Mouse (Mus musculus): ENCODE measurements around the gene Ankrd2. TPM values are rescaled to one million over a fixed set of nuclear protein-coding genes. Genes with fewer than 3 reads are reported as not detected.
A peak's percentile ranks its signal among the peaks of the same experiment; 100 is the strongest.

Ankrd2 gene
- polyA plus RNA-seq, 1 experiment from 2014 or later: 0.11 TPM

- Histone ChIP-seq H3K4me3 (no peak overlapping the region), H3K4me1 (peaks cover 18% of the 10 kb centered on the region), H3K9me3 (replicated peaks) (no peaks in the 10 kb centered on the region), H3K27ac (peak overlapping the region; percentile 55; the same call in 1 of the 2 replicates), H3K9ac (no peak overlapping the region), H3K36me3 (0 out of 2 replicates have a peak, but pooled peaks cover 3% of the 10 kb centered on the region), H3K27me3 (replicated peaks) (no peaks in the 10 kb centered on the region), H3K4me2 (no peak overlapping the region)
- 64% methylated on average over 5 of the region's 5 CpGs for WGBS (ENCODE audit: insufficient replicate concordance)
- no peak for ATAC-seq
Observed at GRCm38 (mm10) chr19:42016840-42017239, 19.0 kb upstream of the Ankrd2 start.

- no peak for ATAC-seq
- no peak overlapping the region for H3K4me2 ChIP-seq
- H3K36me3 ChIP-seq: no peaks in the 10 kb centered on the region
- H3K4me1 ChIP-seq: peaks cover 18% of the 10 kb centered on the region
- H3K4me3 ChIP-seq: no peak overlapping the region
- no peak overlapping the region for H3K9ac ChIP-seq
- no peaks in the 10 kb centered on the region for H3K9me3 ChIP-seq (replicated peaks)
- peak overlapping the region; percentile 55; the same call in 1 of the 2 replicates for H3K27ac ChIP-seq
- 46% methylated on average over 8 of the region's 8 CpGs for WGBS (ENCODE audit: insufficient replicate concordance)
- no peaks in the 10 kb centered on the region for H3K27me3 ChIP-seq (replicated peaks)
Observed at GRCm38 (mm10) chr19:42017399-42018247, 18.2 kb upstream of the Ankrd2 start.

- no peak overlapping the region for H3K4me3 ChIP-seq
- no peak overlapping the region for H3K4me2 ChIP-seq
- H3K9me3 ChIP-seq (replicated peaks): no peaks in the 10 kb centered on the region
- WGBS (ENCODE audit: insufficient replicate concordance): 30% methylated on average over 4 of the region's 4 CpGs
- no peak for ATAC-seq
- H3K36me3 ChIP-seq: no peaks in the 10 kb centered on the region
- peaks cover 18% of the 10 kb centered on the region for H3K4me1 ChIP-seq
- H3K27ac ChIP-seq: 0 out of 2 replicates have a peak overlapping the region, but pooled peaks have one; percentile 12
- H3K9ac ChIP-seq: no peak overlapping the region
- no peaks in the 10 kb centered on the region for H3K27me3 ChIP-seq (replicated peaks)
Observed at GRCm38 (mm10) chr19:42019011-42019522, 16.7 kb upstream of the Ankrd2 start.

DNA sequence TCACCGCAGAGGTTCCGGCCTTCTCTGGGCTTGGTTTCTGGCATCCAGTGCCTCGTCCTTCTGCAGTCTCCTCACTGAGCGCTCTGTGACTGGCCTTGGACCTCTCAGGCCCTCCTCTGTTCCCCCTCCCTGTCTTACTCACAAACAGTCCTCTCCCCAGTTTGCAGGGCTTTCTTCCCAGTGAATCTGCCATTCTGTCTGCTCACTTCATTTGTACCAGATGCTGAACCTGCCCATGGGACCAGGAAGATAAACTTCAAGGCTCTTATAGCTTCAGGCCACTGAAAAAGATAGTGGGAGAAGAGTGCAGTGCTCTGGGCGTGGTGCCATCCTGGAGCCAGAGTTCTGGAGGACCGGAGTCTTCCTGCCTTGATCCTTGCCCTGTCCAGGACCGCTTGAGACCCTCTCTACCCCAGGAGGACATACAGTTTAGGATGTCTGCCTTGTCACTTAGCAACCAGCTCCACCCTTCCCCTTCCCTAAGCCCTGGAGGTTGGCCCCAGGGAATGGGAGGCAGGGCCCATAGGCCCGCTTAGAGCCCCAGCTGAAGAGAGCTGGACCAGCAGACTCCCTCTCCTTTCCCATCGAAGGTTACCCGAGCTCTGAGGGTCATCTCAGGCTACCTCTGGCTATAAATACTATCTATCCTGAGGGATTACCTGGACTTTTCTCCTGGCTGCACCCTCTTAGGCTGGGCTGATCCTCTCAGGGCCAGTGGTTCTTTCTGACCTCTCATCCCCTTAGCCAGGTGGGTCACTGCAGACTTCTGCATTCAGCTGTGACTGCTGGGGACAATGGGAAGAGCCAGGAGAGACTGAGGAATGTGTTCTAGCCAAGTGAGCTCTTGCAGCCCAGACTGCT is 13.9 kb upstream of the Ankrd2 start:
- no peak for ATAC-seq
- H3K4me2 ChIP-seq: no peak overlapping the region
- no peaks in the 10 kb centered on the region for H3K9me3 ChIP-seq (replicated peaks)
- no peak overlapping the region for H3K9ac ChIP-seq
- no peaks in the 10 kb centered on the region for H3K36me3 ChIP-seq
- no peak overlapping the region for H3K27ac ChIP-seq
- no peak overlapping the region for H3K4me3 ChIP-seq
- peaks cover 16% of the 10 kb centered on the region for H3K4me1 ChIP-seq
- H3K27me3 ChIP-seq (replicated peaks): no peaks in the 10 kb centered on the region
- WGBS (ENCODE audit: insufficient replicate concordance): 73% methylated on average over 10 of the region's 10 CpGs

- Histone ChIP-seq H3K4me1 (peaks cover 11% of the 10 kb centered on the region), H3K9me3 (replicated peaks) (no peaks in the 10 kb centered on the region), H3K9ac (no peak overlapping the region), H3K27me3 (replicated peaks) (no peaks in the 10 kb centered on the region), H3K4me3 (no peak overlapping the region), H3K27ac (no peak overlapping the region), H3K36me3 (no peaks in the 10 kb centered on the region), H3K4me2 (no peak overlapping the region)
- no peak for ATAC-seq
- 74% methylated on average over 2 of the region's 2 CpGs for WGBS (ENCODE audit: insufficient replicate concordance)
Observed at GRCm38 (mm10) chr19:42022542-42022848, 13.3 kb upstream of the Ankrd2 start.

DNA sequence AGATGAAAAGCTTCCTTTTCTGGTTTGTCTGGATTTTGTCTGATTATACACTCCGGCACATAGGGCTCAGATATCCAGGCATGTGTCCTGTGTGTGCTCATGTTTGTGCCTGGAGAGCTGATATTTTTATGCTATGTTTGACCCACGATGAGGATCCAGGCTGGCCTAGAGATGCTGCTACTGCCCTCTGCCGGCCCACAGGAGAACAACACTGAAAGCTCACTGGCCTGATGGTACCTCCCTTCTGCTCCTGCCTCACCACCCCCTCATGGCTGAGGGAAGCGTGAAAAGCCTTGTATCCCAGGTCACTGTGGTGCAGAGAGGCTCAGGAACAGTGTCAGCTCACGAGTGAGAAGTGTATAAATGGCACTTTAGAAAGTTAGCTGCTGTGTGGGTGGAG is 9.6 kb upstream of the Ankrd2 start:
- Histone ChIP-seq H3K4me3 (no peak overlapping the region), H3K27me3 (replicated peaks) (no peaks in the 10 kb centered on the region), H3K27ac (no peak overlapping the region), H3K36me3 (no peaks in the 10 kb centered on the region), H3K9ac (no peak overlapping the region), H3K4me2 (no peak overlapping the region), H3K4me1 (no peaks in the 10 kb centered on the region), H3K9me3 (replicated peaks) (no peaks in the 10 kb centered on the region)
- peak; percentile 47; the same call in 1 of the 2 replicates for ATAC-seq
- WGBS (ENCODE audit: insufficient replicate concordance): 6% methylated on average over 5 of the region's 5 CpGs

DNA sequence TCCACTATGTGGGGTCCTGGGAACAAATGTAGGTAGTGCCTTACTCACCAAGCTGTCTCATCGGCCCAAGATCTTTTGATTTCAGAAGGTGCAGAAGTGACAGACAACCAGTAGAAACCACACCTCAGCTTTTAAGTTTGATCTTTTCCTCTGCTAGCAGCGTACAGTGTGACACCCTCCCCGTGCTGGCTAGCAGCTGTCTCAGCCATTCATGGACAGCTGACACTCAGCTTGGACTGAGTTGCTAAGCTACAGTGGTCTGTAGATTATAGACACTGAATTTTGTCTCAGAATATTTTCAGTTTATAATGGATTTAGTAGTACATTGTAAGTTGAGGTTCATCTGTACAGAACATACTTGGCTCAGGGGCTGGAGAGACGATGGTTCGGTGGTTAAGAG is 4.7 kb upstream of the Ankrd2 start:
- Histone ChIP-seq H3K4me2 (no peak overlapping the region), H3K27ac (no peak overlapping the region), H3K4me3 (no peak overlapping the region), H3K9me3 (replicated peaks) (no peaks in the 10 kb centered on the region), H3K27me3 (replicated peaks) (no peaks in the 10 kb centered on the region), H3K36me3 (peaks cover 5% of the 10 kb centered on the region; the same call in 1 of the 2 replicates), H3K9ac (no peak overlapping the region), H3K4me1 (peaks cover 20% of the 10 kb centered on the region)
- WGBS (ENCODE audit: insufficient replicate concordance): 72% methylated on average over 5 of the region's 5 CpGs
- no peak for ATAC-seq

GRCm38 (mm10) chr19:42033611-42034010 is 2.2 kb upstream of the Ankrd2 start:
- ATAC-seq: no peak
- Histone ChIP-seq H3K4me1 (peaks cover 20% of the 10 kb centered on the region), H3K36me3 (peaks cover 5% of the 10 kb centered on the region; the same call in 1 of the 2 replicates), H3K9ac (no peak overlapping the region), H3K27ac (no peak overlapping the region), H3K9me3 (replicated peaks) (no peaks in the 10 kb centered on the region), H3K4me3 (no peak overlapping the region), H3K4me2 (no peak overlapping the region), H3K27me3 (replicated peaks) (peaks cover 10% of the 10 kb centered on the region; the same call in 1 of the 2 replicates)
- 80% methylated on average over 14 of the region's 14 CpGs for WGBS (ENCODE audit: insufficient replicate concordance)

- peaks cover 20% of the 10 kb centered on the region for H3K4me1 ChIP-seq
- no peak overlapping the region for H3K9ac ChIP-seq
- no peaks in the 10 kb centered on the region for H3K9me3 ChIP-seq (replicated peaks)
- ATAC-seq: peak; percentile 34; the same call in 1 of the 2 replicates
- WGBS (ENCODE audit: insufficient replicate concordance): 56% methylated on average over 9 of the region's 9 CpGs
- no peak overlapping the region for H3K27ac ChIP-seq
- peaks cover 5% of the 10 kb centered on the region; the same call in 1 of the 2 replicates for H3K36me3 ChIP-seq
- H3K4me2 ChIP-seq: no peak overlapping the region
- H3K27me3 ChIP-seq (replicated peaks): peaks cover 14% of the 10 kb centered on the region
- no peak overlapping the region for H3K4me3 ChIP-seq
Observed at GRCm38 (mm10) chr19:42034146-42034775, 1.5 kb upstream of the Ankrd2 start.

DNA sequence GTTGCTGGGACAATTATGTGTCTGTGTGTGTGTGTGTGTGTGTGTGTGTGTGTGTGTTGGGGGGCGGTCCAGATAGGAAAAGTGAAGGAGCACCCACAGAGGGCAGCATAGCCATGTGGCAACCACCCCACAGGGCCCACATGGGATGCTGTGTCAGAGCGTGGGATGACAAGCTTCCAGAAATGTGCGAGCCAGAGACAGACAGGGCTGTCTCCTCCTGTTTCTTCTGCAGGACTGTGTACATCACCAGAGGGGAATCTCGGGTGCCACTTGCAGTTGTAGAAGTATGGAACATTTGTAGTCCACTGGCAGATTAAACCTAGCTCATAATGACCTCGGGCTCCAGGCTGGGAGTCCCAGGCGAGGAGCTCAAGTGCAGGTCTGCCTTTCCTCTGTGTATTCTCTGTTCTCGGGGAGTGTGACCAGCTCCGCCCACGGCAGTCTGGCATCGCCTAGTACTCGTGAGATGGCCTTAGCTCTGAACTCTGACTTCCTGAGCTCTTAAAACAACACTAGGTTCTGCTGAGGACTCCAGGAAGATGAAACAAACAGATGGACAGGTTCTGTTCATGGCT is 832 bp upstream of the Ankrd2 start:
- Histone ChIP-seq H3K27me3 (replicated peaks) (peaks cover 21% of the 10 kb centered on the region), H3K9ac (no peak overlapping the region), H3K4me1 (peaks cover 20% of the 10 kb centered on the region), H3K4me3 (no peak overlapping the region), H3K27ac (no peak overlapping the region), H3K36me3 (peaks cover 5% of the 10 kb centered on the region; the same call in 1 of the 2 replicates), H3K9me3 (replicated peaks) (no peaks in the 10 kb centered on the region), H3K4me2 (no peak overlapping the region)
- 54% methylated on average over 11 of the region's 11 CpGs for WGBS (ENCODE audit: insufficient replicate concordance)
- ATAC-seq: no peak

- ATAC-seq: no peak
- no peak overlapping the region; the same call in 1 of the 2 replicates for H3K9ac ChIP-seq
- peaks cover 31% of the 10 kb centered on the region for H3K27me3 ChIP-seq (replicated peaks)
- 75% methylated on average over 3 of the region's 3 CpGs for WGBS (ENCODE audit: insufficient replicate concordance)
- peaks cover 20% of the 10 kb centered on the region for H3K4me1 ChIP-seq
- no peaks in the 10 kb centered on the region for H3K9me3 ChIP-seq (replicated peaks)
- no peak overlapping the region for H3K4me3 ChIP-seq
- H3K27ac ChIP-seq: no peak overlapping the region
- no peak overlapping the region for H3K4me2 ChIP-seq
- peaks cover 5% of the 10 kb centered on the region; the same call in 1 of the 2 replicates for H3K36me3 ChIP-seq
Observed at GRCm38 (mm10) chr19:42036357-42036756, 557 bp downstream of the Ankrd2 start.

Measured in liver, embryonic 12.5 days (tissue).